Mouse (Mus musculus) heart, postnatal 4 days (tissue): ENCODE results near the gene Zfand4. TPM values are rescaled to one million over a fixed set of nuclear protein-coding genes. Genes with fewer than 3 reads are reported as not detected.

Source experiments
- DNase-seq: peaks from one replicate; pipeline ENCODE4 v3.0.0; 2021
- total RNA-seq, 2 experiments: library from RNA; stranded (reverse); gene quantifications; 2 replicates each; pipeline ENCODE4 v1.2.3; 2021

Zfand4 gene
- total RNA-seq, 2 experiments from 2014 or later: 6.0 to 7.5 TPM

DNA sequence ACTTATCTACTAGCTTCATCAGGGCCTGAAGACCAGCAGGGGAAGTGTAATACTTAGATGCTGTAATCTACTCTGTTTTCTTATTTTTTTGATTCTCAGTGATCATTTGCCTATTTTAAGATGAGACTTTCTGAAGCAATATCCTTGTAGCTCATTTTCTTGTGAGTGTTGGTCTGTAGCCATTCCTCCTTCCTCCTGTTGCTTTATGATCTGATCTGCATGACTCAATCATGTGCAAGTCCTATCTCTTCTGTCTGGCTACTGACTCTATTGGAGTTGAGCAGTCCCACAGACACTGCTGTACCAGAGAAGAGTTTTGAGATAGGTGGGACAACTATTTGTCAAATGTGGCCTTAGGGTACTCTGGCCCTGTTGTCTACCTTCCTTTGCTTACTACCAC is 110.6 kb downstream of the Zfand4 start:
- no peak for DNase-seq

DNA sequence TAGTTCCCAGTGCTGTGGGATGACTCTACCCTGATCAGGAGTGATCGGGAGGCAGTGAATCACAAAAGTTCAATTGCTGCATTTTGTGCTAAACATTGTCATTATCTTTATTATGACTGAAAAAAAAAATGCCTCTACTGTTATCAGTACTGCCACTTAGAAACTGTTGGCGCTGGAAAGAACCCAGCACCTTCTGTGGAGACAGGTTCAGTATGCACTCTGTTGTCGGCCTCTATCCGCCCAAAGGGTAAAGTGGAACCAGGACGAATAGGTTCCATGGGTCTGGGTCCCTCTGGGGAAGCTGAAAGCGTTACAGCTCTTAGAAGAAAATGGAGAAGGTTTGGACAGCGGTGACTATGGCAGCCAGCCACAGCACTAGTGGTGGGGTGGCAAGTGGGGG is 114.9 kb downstream of the Zfand4 start:
- DNase-seq: no peak

Other genes starting within 250 kb of the Zfand4 start
- 10 to 100 TPM; 26.0 to 26.4 TPM for gene Tmcc1, start 70.7 kb upstream of the Zfand4 start, total RNA-seq
- 10 to 100 TPM; 35.9 to 36.0 TPM for gene Washc2, start 56.2 kb upstream of the Zfand4 start, total RNA-seq
- 10 to 100 TPM; 42.2 to 43.0 TPM for gene March8, start 73.8 kb downstream of the Zfand4 start, total RNA-seq
- 1 to 10 TPM; 6.3 to 6.7 TPM for gene Alox5, start 197.0 kb downstream of the Zfand4 start, total RNA-seq
- gene Olfr211, start 224.9 kb downstream of the Zfand4 start, total RNA-seq: not detected
- gene Olfr212, start 242.3 kb downstream of the Zfand4 start, total RNA-seq: under 1 TPM in 1 of 2 experiments, not detected in 1; 0.12 TPM